Mouse (Mus musculus) lung, postnatal 0 days (tissue): Measurements from ENCODE around the gene Gria1.

Source experiments
- CTCF ChIP-seq: IDR thresholded peaks from 2 replicates; pipeline ENCODE4 v1.5.1; 2016; ENCODE audit warnings: antibody characterized with exemption, mild to moderate bottlenecking
- EP300 ChIP-seq: IDR thresholded peaks from 2 replicates; pipeline ENCODE4 v1.6.1; 2016; ENCODE audit warnings: antibody characterized with exemption, mild to moderate bottlenecking, control low read depth

- TF ChIP-seq CTCF (no peak), EP300 (no peak)
Measured at GRCm38 (mm10) chr11:57236431-57236830, 225.2 kb downstream of the Gria1 start.
